Mouse (Mus musculus): ENCODE data around the gene Palm3. TPM values are rescaled to one million over a fixed set of nuclear protein-coding genes. Genes with fewer than 3 reads are reported as not detected.

The Palm3 gene
- polyA plus RNA-seq, 1 experiment from 2014 or later, result 3.2 TPM

DNA sequence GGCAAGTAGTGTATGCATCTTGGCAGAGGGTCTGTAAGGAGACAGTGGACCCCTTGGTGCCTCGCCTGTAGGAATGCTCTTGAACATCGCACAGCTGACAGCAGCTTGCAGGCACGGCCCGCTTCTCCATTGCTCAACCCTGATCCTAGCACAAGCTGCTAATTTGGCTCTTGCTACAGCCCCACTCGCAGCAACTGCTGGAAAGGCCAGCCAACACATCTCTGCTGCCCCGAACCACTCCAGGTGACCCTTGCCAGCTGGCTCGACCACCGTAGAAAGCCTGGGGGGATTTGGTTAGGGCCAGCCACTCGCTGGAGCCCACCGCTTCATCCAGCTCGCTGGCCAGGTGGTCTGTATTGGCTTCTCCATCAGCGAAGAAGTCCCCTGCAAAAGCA, 21.7 kb downstream of the Palm3 start:
- WGBS, result 35% methylated on average over 12 of the region's 12 CpGs
- Histone ChIP-seq H3K9me3 (ENCODE audit: control insufficient read depth, low read depth, low read length) (no peaks in the 10 kb centered on the region), H3K27ac (ENCODE audit: low read length) (no peak overlapping the region), H3K4me1 (ENCODE audit: control insufficient read depth, insufficient read depth, low read length) (0 out of 2 replicates have a peak, but pooled peaks cover 3% of the 10 kb centered on the region), H3K36me3 (ENCODE audit: control insufficient read depth, insufficient read depth, low read length) (no peaks in the 10 kb centered on the region), H3K4me3 (ENCODE audit: low read depth, low read length) (0 out of 2 replicates have a peak overlapping the region, but pooled peaks have one; percentile 26), H3K9ac (replicated peaks; ENCODE audit: low read depth, low read length) (no peak overlapping the region), H3K27me3 (ENCODE audit: control insufficient read depth, insufficient read depth, low read length) (peaks cover 29% of the 10 kb centered on the region), H3K4me2 (replicated peaks; ENCODE audit: low read depth, low read length) (peak overlapping the region; percentile 64)
- no peak for ATAC-seq (ENCODE audit: insufficient number of reproducible peaks, insufficient read depth, low FRiP score, low read depth)

- H3K4me2 ChIP-seq (replicated peaks; ENCODE audit: low read depth, low read length), result no peak overlapping the region
- no peak overlapping the region for H3K27ac ChIP-seq (ENCODE audit: low read length)
- H3K9me3 ChIP-seq (ENCODE audit: control insufficient read depth, low read depth, low read length), result no peaks in the 10 kb centered on the region
- H3K36me3 ChIP-seq (ENCODE audit: control insufficient read depth, insufficient read depth, low read length), result no peaks in the 10 kb centered on the region
- no peak overlapping the region for H3K9ac ChIP-seq (replicated peaks; ENCODE audit: low read depth, low read length)
- 0 out of 2 replicates have a peak, but pooled peaks cover 3% of the 10 kb centered on the region for H3K4me1 ChIP-seq (ENCODE audit: control insufficient read depth, insufficient read depth, low read length)
- WGBS, result 11% methylated on average over 7 of the region's 7 CpGs
- H3K27me3 ChIP-seq (ENCODE audit: control insufficient read depth, insufficient read depth, low read length), result peaks cover 29% of the 10 kb centered on the region
- H3K4me3 ChIP-seq (ENCODE audit: low read depth, low read length), result no peak overlapping the region
- ATAC-seq (ENCODE audit: insufficient number of reproducible peaks, insufficient read depth, low FRiP score, low read depth), result no peak
Measured at GRCm38 (mm10) chr8:84044103-84044502, 22.8 kb downstream of the Palm3 start.

- no peak within 1 kb of the TSS for H3K9ac ChIP-seq (replicated peaks; ENCODE audit: low read depth, low read length)
- peaks cover 29% of the 10 kb centered on the region for H3K27me3 ChIP-seq (ENCODE audit: control insufficient read depth, insufficient read depth, low read length)
- no peak for ATAC-seq (ENCODE audit: insufficient number of reproducible peaks, insufficient read depth, low FRiP score, low read depth)
- no peaks in the 10 kb centered on the region for H3K9me3 ChIP-seq (ENCODE audit: control insufficient read depth, low read depth, low read length)
- 6% methylated on average over 9 of the region's 9 CpGs for WGBS
- H3K4me3 ChIP-seq (ENCODE audit: low read depth, low read length), result no peak within 1 kb of the TSS; the same call in 1 of the 2 replicates
- H3K4me2 ChIP-seq (replicated peaks; ENCODE audit: low read depth, low read length), result 0 out of 2 replicates have a peak within 1 kb of the TSS, but pooled peaks have one; percentile 12
- no peaks in the 10 kb centered on the region for H3K36me3 ChIP-seq (ENCODE audit: control insufficient read depth, insufficient read depth, low read length)
- H3K4me1 ChIP-seq (ENCODE audit: control insufficient read depth, insufficient read depth, low read length), result 0 out of 2 replicates have a peak, but pooled peaks cover 3% of the 10 kb centered on the region
- no peak within 1 kb of the TSS for H3K27ac ChIP-seq (ENCODE audit: low read length)
Measured at GRCm38 (mm10) chr8:84044900-84045299, 23.6 kb downstream of the Palm3 start, which contains the start of gene Rln3. TSS of gene Rln3 (minus strand) at chr8:84045000.

DNA sequence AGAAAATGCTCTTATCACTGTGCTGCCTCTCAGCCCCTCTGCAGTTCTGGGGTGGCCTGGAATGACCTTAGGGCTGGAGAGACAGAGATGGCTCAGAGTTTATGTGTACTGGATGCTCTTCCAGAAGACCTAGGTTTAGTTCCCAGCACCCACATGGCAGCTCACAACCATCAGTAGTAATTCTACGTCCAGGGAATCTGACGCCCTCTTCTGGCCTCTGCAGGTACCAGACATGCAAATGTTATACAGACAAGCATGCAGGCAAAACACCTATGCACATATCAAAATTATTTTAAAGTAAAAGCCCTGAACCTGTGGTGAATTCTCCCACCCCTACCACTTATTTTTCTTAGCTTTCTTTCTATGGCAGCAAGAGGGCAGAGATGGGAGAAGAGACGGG, 25.2 kb downstream of the Palm3 start:
- WGBS, result 77% methylated on average over 3 of the region's 3 CpGs
- no peak overlapping the region for H3K9ac ChIP-seq (replicated peaks; ENCODE audit: low read depth, low read length)
- H3K27ac ChIP-seq (ENCODE audit: low read length), result no peak overlapping the region
- 0 out of 2 replicates have a peak, but pooled peaks cover 3% of the 10 kb centered on the region for H3K4me1 ChIP-seq (ENCODE audit: control insufficient read depth, insufficient read depth, low read length)
- no peaks in the 10 kb centered on the region for H3K9me3 ChIP-seq (ENCODE audit: control insufficient read depth, low read depth, low read length)
- ATAC-seq (ENCODE audit: insufficient number of reproducible peaks, insufficient read depth, low FRiP score, low read depth), result no peak
- H3K27me3 ChIP-seq (ENCODE audit: control insufficient read depth, insufficient read depth, low read length), result peaks cover 29% of the 10 kb centered on the region
- H3K4me3 ChIP-seq (ENCODE audit: low read depth, low read length), result no peak overlapping the region
- H3K4me2 ChIP-seq (replicated peaks; ENCODE audit: low read depth, low read length), result no peak overlapping the region
- H3K36me3 ChIP-seq (ENCODE audit: control insufficient read depth, insufficient read depth, low read length), result no peaks in the 10 kb centered on the region

DNA sequence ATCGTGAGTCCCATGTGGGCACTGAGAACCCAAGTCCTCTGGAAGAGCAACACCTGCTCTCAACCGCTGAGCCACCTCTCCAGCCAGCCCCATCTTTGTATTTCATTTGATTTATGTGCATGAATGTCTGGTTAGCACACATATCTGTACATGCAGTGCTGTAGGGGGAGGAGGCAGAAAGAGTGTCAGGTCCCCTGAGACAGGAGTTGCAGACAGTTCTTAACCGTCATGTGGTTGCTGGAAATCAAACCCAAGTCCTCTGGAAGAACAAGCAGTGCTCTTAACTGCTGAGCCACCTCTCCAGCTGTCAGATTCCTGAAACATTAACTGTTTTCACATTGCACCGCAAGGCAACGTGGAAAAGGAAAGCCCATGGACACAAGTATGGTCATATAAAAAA, 26.9 kb downstream of the Palm3 start:
- H3K9ac ChIP-seq (replicated peaks; ENCODE audit: low read depth, low read length), result no peak overlapping the region
- H3K9me3 ChIP-seq (ENCODE audit: control insufficient read depth, low read depth, low read length), result no peaks in the 10 kb centered on the region
- no peak for ATAC-seq (ENCODE audit: insufficient number of reproducible peaks, insufficient read depth, low FRiP score, low read depth)
- peaks cover 23% of the 10 kb centered on the region for H3K27me3 ChIP-seq (ENCODE audit: control insufficient read depth, insufficient read depth, low read length)
- H3K27ac ChIP-seq (ENCODE audit: low read length), result no peak overlapping the region
- 57% methylated on average over 5 of the region's 5 CpGs for WGBS
- no peak overlapping the region for H3K4me2 ChIP-seq (replicated peaks; ENCODE audit: low read depth, low read length)
- H3K4me1 ChIP-seq (ENCODE audit: control insufficient read depth, insufficient read depth, low read length), result no peaks in the 10 kb centered on the region
- no peak overlapping the region for H3K4me3 ChIP-seq (ENCODE audit: low read depth, low read length)
- H3K36me3 ChIP-seq (ENCODE audit: control insufficient read depth, insufficient read depth, low read length), result no peaks in the 10 kb centered on the region

DNA sequence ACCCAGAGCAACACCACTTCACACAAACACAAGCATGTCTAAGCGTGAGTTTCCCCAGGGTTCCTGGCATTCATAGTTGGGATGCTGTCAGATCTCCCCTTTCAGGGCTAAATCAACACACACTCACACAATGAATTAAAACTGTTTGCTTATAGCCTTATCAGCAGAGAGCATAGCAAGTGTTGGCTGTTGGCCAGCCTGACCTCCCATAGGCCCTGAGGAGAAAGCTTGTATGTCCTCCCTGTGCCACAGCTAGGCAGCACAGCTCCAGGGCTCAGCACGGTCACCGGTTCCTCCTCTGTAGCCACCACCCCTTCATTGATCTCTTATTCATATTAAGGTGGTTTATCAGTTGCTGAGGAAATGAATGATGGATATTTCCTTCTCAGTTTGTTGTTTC, 31.5 kb downstream of the Palm3 start:
- no peaks in the 10 kb centered on the region for H3K9me3 ChIP-seq (ENCODE audit: control insufficient read depth, low read depth, low read length)
- no peaks in the 10 kb centered on the region for H3K36me3 ChIP-seq (ENCODE audit: control insufficient read depth, insufficient read depth, low read length)
- H3K9ac ChIP-seq (replicated peaks; ENCODE audit: low read depth, low read length), result no peak overlapping the region
- H3K27me3 ChIP-seq (ENCODE audit: control insufficient read depth, insufficient read depth, low read length), result no peaks in the 10 kb centered on the region
- H3K4me2 ChIP-seq (replicated peaks; ENCODE audit: low read depth, low read length), result no peak overlapping the region
- 62% methylated on average over 3 of the region's 3 CpGs for WGBS
- ATAC-seq (ENCODE audit: insufficient number of reproducible peaks, insufficient read depth, low FRiP score, low read depth), result peak; percentile 76
- H3K4me1 ChIP-seq (ENCODE audit: control insufficient read depth, insufficient read depth, low read length), result no peaks in the 10 kb centered on the region
- H3K4me3 ChIP-seq (ENCODE audit: low read depth, low read length), result no peak overlapping the region
- H3K27ac ChIP-seq (ENCODE audit: low read length), result no peak overlapping the region

DNA sequence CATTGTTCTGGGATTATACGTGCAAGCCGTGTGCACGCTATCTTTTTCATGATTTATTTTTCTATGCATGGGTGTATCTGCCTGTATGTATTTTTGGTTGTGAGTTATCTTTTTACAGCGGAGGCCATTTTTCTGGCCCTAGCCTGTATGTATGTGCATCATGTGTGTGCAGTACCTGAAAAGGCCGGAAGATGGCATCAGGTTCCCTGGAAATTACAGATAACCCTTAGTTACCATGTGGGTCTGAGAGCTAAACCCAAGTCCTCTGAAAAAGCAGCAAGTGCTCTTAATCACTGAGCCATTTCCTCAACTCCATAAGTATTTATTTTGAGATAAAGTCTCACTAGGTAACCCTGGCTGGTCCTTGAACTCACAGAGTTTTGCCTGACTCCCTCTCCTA, 32.0 kb downstream of the Palm3 start:
- 91% methylated on average over 5 of the region's 5 CpGs for WGBS
- Histone ChIP-seq H3K4me3 (ENCODE audit: low read depth, low read length) (no peak overlapping the region), H3K9me3 (ENCODE audit: control insufficient read depth, low read depth, low read length) (no peaks in the 10 kb centered on the region), H3K4me1 (ENCODE audit: control insufficient read depth, insufficient read depth, low read length) (no peaks in the 10 kb centered on the region), H3K9ac (replicated peaks; ENCODE audit: low read depth, low read length) (no peak overlapping the region), H3K27ac (ENCODE audit: low read length) (no peak overlapping the region), H3K4me2 (replicated peaks; ENCODE audit: low read depth, low read length) (no peak overlapping the region), H3K27me3 (ENCODE audit: control insufficient read depth, insufficient read depth, low read length) (no peaks in the 10 kb centered on the region), H3K36me3 (ENCODE audit: control insufficient read depth, insufficient read depth, low read length) (no peaks in the 10 kb centered on the region)
- ATAC-seq (ENCODE audit: insufficient number of reproducible peaks, insufficient read depth, low FRiP score, low read depth), result no peak

- H3K27me3 ChIP-seq (ENCODE audit: control insufficient read depth, insufficient read depth, low read length), result no peaks in the 10 kb centered on the region
- no peak for ATAC-seq (ENCODE audit: insufficient number of reproducible peaks, insufficient read depth, low FRiP score, low read depth)
- H3K9me3 ChIP-seq (ENCODE audit: control insufficient read depth, low read depth, low read length), result no peaks in the 10 kb centered on the region
Measured at GRCm38 (mm10) chr8:84057827-84058226, 36.6 kb downstream of the Palm3 start.

GRCm38 (mm10) chr8:84059226-84059625, 38.0 kb downstream of the Palm3 start:
- 96% methylated on average over 2 of the region's 2 CpGs for WGBS
- Histone ChIP-seq H3K27ac (ENCODE audit: low read length) (no peak overlapping the region), H3K4me2 (replicated peaks; ENCODE audit: low read depth, low read length) (no peak overlapping the region), H3K27me3 (ENCODE audit: control insufficient read depth, insufficient read depth, low read length) (no peaks in the 10 kb centered on the region), H3K9me3 (ENCODE audit: control insufficient read depth, low read depth, low read length) (no peaks in the 10 kb centered on the region), H3K4me3 (ENCODE audit: low read depth, low read length) (no peak overlapping the region), H3K4me1 (ENCODE audit: control insufficient read depth, insufficient read depth, low read length) (no peaks in the 10 kb centered on the region), H3K36me3 (ENCODE audit: control insufficient read depth, insufficient read depth, low read length) (no peaks in the 10 kb centered on the region), H3K9ac (replicated peaks; ENCODE audit: low read depth, low read length) (no peak overlapping the region)
- no peak for ATAC-seq (ENCODE audit: insufficient number of reproducible peaks, insufficient read depth, low FRiP score, low read depth)

More at GRCm38 (mm10) chr8:84057827-84058226, 36.6 kb downstream of the Palm3 start:
- no peaks in the 10 kb centered on the region for H3K4me1 ChIP-seq (ENCODE audit: control insufficient read depth, insufficient read depth, low read length)
- 79% methylated on average over 1 of the region's 1 CpGs for WGBS
- no peaks in the 10 kb centered on the region for H3K36me3 ChIP-seq (ENCODE audit: control insufficient read depth, insufficient read depth, low read length)
- no peak overlapping the region for H3K4me3 ChIP-seq (ENCODE audit: low read depth, low read length)
- no peak overlapping the region for H3K4me2 ChIP-seq (replicated peaks; ENCODE audit: low read depth, low read length)
- H3K27ac ChIP-seq (ENCODE audit: low read length), result no peak overlapping the region
- H3K9ac ChIP-seq (replicated peaks; ENCODE audit: low read depth, low read length), result no peak overlapping the region
